Mouse (Mus musculus) neural tube, embryonic 11.5 days (tissue): ENCODE data around the gene Pole. TPM values are rescaled to one million over a fixed set of nuclear protein-coding genes. Genes with fewer than 3 reads are reported as not detected.

Experiments used
- ATAC-seq: fragments of 200-750 bp; cut with Nextera tagmentation; 2 replicates; pipeline ENCODE4 v1.8.0; 2017; ENCODE audit warnings: moderate number of reproducible peaks, mild to moderate bottlenecking, moderate TSS enrichment, moderate library complexity; ENCODE audit not compliant: insufficient read depth, low FRiP score, low TSS enrichment
- DNase-seq: peaks from one replicate; pipeline ENCODE4 v3.0.0-alpha.2; 2015; ENCODE audit warnings: low spot score
- H3K27ac ChIP-seq: fragments of 300-500 bp; sonication (generic); 2 replicates; pipeline ENCODE4 v1.5.1; 2014; ENCODE audit warnings: low read depth, mild to moderate bottlenecking, low read length
- H3K27me3 ChIP-seq: fragments of 300-500 bp; sonication (generic); 2 replicates; pipeline ENCODE4 v1.6.1; 2014; ENCODE audit warnings: mild to moderate bottlenecking, low read length, mixed read lengths; ENCODE audit not compliant: control insufficient read depth, insufficient read depth
- H3K36me3 ChIP-seq: fragments of 300-500 bp; sonication (generic); 2 replicates; pipeline ENCODE4 v1.6.1; 2014; ENCODE audit warnings: mild to moderate bottlenecking, low read length, moderate library complexity, mixed read lengths; ENCODE audit not compliant: control insufficient read depth, insufficient read depth
- H3K4me1 ChIP-seq: fragments of 300-500 bp; sonication (generic); 2 replicates; pipeline ENCODE4 v1.6.1; 2014; ENCODE audit warnings: low read length, mixed read lengths; ENCODE audit not compliant: control insufficient read depth, insufficient read depth
- H3K4me2 ChIP-seq: fragments of 300-500 bp; sonication (generic); 2 replicates; pipeline ENCODE4 v1.6.1; 2014; ENCODE audit warnings: low read depth, mild to moderate bottlenecking, moderate library complexity
- H3K4me3 ChIP-seq: fragments of 300-500 bp; sonication (generic); 2 replicates; pipeline ENCODE4 v1.5.1; 2014; ENCODE audit warnings: low read depth, low read length
- H3K9ac ChIP-seq: fragments of 300-500 bp; sonication (generic); 2 replicates; pipeline ENCODE4 v1.6.1; 2014; ENCODE audit warnings: mild to moderate bottlenecking, low read length
- H3K9me3 ChIP-seq: fragments of 300-500 bp; sonication (generic); 2 replicates; pipeline ENCODE4 v1.6.1; 2016; ENCODE audit warnings: low read length; ENCODE audit not compliant: control insufficient read depth
- WGBS: fragments of 180-500 bp; shearing (Covaris S2); extraction: QIAGEN DNeasy Blood & Tissue Kit; methylation state at CpG from one replicate; pipeline ENCODE4 v1.1.7; 2014; 5-methylcytosine and 5-hydroxymethylcytosine counted together
- polyA plus RNA-seq: library from polyadenylated mRNA; unstranded; fragments of >200 nt; fragmentation: Nextera tagmentation; extraction: Ambion mirVana; gene quantifications from 2 replicates; pipeline ENCODE4 v1.2.1, GENCODE M21; 2014

Pole gene
- polyA plus RNA-seq, 1 experiment from 2014 or later = 36.4 TPM

DNA sequence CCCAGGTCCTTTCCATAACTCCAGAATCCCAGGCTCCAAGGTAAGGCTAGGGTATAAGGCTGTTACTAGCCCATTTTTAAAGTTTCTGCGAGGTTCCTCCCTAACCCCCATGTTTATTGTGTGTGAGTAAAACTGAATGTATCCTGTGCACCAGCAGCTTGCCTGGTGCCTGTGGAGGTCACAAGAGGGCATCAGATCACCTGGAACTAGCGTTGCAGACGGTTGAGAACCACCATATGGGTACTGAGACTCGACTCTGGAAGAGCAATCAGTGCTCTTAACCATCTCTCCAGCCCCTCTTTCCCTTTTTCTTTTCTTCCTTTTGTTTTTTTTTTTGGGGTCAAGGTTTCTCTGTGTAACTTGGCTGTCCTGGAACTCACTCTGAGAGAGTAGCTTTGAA, 93.7 kb downstream of the Pole start:
- 84% methylated on average over 4 of the region's 4 CpGs for WGBS
- Histone ChIP-seq H3K27me3 (no peaks in the 10 kb centered on the region), H3K36me3 (peaks cover 25% of the 10 kb centered on the region), H3K9me3 (no peaks in the 10 kb centered on the region), H3K9ac (no peak overlapping the region), H3K4me3 (no peak overlapping the region), H3K4me2 (no peak overlapping the region), H3K27ac (no peak overlapping the region), H3K4me1 (0 out of 2 replicates have a peak, but pooled peaks cover 5% of the 10 kb centered on the region)
- no peak for ATAC-seq
- DNase-seq = no peak

DNA sequence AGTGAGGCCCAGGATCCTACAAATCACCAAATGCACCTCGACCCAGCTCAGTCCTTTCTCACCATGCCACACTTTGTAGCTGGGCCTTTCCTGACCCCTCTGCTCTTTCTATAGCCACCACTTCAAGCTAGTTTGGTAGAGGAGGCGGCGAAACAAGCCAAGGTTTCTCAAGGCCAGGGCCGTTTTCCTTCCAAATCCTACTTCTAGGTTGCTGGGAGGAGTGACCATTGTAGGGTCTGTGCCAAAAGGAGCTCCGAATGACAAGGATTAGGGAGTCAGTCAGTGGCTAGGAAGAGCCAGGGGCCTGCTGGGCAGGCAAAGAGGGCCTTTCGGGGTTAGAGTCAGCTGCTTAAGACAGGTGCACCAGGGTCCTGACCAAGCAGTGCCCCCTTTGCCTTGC, 98.4 kb downstream of the Pole start:
- ATAC-seq (no peak), DNase-seq (no peak)
- H3K9ac ChIP-seq = no peak overlapping the region
- 80% methylated on average over 6 of the region's 6 CpGs for WGBS
- H3K9me3 ChIP-seq = no peaks in the 10 kb centered on the region
- peak overlapping the region; percentile 68; the same call in 1 of the 2 replicates for H3K4me2 ChIP-seq
- H3K4me1 ChIP-seq = peaks cover 11% of the 10 kb centered on the region; the same call in 1 of the 2 replicates
- H3K27me3 ChIP-seq = 0 out of 2 replicates have a peak, but pooled peaks cover 3% of the 10 kb centered on the region
- H3K36me3 ChIP-seq = peaks cover under 1% of the 10 kb centered on the region; the same call in 1 of the 2 replicates
- H3K27ac ChIP-seq = no peak overlapping the region
- H3K4me3 ChIP-seq = no peak overlapping the region; the same call in 1 of the 2 replicates

DNA sequence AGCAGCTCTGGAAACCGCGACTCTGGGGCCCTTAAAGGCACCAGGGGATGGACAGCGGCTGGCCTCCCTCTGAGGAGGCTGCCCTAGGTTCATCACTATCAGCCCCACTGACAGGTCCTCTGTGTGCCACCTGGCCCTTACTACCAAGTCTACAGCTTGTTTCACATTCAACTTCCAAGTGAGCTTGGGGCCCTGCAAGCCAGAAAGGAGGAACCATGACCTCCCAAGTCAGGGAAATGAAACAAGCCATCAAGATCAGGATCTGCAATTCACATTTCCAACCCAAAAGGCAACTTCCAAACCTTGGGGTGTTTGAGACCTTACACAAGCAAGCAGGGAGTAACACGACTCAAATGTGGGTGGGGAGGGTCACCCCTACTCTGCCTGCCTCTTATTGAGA, 99.2 kb downstream of the Pole start:
- Histone ChIP-seq H3K4me3 (peak overlapping the region; percentile 68), H3K9ac (no peak overlapping the region), H3K36me3 (no peaks in the 10 kb centered on the region), H3K4me2 (peak overlapping the region; percentile 68), H3K27me3 (0 out of 2 replicates have a peak, but pooled peaks cover 3% of the 10 kb centered on the region), H3K9me3 (no peaks in the 10 kb centered on the region), H3K4me1 (peaks cover 11% of the 10 kb centered on the region; the same call in 1 of the 2 replicates), H3K27ac (no peak overlapping the region)
- WGBS = 61% methylated on average over 4 of the region's 4 CpGs
- ATAC-seq = no peak
- DNase-seq = no peak

DNA sequence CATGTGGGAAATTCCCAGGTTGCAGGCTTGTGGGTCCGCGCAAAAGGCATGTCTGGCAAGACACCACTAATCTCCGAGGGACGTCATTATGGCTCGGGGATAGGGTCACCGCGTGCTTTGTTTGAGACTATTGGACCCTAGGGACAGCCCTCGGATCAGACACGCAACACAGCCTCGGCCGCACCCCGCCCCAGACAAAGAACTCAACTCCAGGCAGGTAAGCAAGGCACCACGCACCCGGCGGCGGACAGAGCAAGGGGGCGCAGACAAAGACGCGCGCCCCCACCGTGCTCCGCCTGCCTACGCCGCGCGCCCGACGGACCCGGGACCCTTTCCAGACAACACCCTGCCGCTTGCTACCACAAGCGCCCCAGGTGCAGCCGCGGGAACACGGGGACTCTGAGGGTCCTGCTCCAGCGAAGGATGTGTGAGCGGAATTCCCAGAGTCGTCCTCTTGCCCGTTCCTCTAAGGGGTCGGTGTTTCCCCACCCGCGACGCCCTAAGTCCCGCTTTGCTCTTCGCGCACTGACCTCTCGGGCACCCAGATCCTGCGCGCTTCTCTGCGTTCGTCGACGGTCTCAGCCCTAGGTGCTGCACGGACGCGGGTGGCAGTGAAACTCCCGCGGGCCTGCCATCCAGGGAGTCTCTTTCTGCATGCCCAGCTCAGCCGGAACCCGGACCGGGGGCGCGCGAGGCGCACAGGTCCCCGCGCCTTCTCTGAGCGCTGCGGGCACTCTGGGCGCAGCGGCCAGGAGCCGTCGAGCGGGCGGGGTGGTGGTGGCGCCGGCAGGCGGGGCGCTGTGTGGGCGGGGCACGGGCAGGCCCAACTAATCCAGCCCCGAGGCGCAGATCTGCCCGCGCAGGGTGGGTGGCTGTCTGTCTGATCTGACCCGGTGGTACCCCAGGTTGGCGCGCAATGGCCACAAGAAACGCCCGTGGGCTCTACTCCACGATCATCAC, 100.5 kb downstream of the Pole start:
- Histone ChIP-seq H3K4me2 (peak overlapping the region; percentile 68), H3K9me3 (no peaks in the 10 kb centered on the region), H3K9ac (peak overlapping the region; percentile 71), H3K4me3 (peak overlapping the region; percentile 68), H3K27ac (peak overlapping the region; percentile 40; the same call in 1 of the 2 replicates), H3K36me3 (no peaks in the 10 kb centered on the region), H3K27me3 (0 out of 2 replicates have a peak, but pooled peaks cover 3% of the 10 kb centered on the region), H3K4me1 (peaks cover 11% of the 10 kb centered on the region; the same call in 1 of the 2 replicates)
- DNase-seq (peak; percentile 84), ATAC-seq (peak; percentile 88)
- WGBS = under 1% methylated on average over 88 of the region's 90 CpGs

Other genes with a start within 250 kb of the Pole start
- 8.2 and 9.5 TPM in 2 replicates for gene Gm17655, start 213.8 kb upstream of the Pole start, polyA plus RNA-seq
- gene Gm35315, start 191.9 kb upstream of the Pole start, polyA plus RNA-seq = 0.62 and 0.82 TPM in 2 replicates
- gene Plcxd1, start 186.3 kb upstream of the Pole start, polyA plus RNA-seq = 0.32 and 0.73 TPM in 2 replicates
- 31.7 and 32.7 TPM in 2 replicates for gene Gtpbp6, start 178.1 kb upstream of the Pole start, polyA plus RNA-seq
- gene Zfp605, start 176.2 kb upstream of the Pole start, polyA plus RNA-seq = 5.0 and 6.8 TPM in 2 replicates
- gene Chfr, start 150.5 kb upstream of the Pole start, polyA plus RNA-seq = 83.9 and 95.0 TPM in 2 replicates
- gene Golga3, start 109.6 kb upstream of the Pole start, polyA plus RNA-seq = 23.2 and 24.0 TPM in 2 replicates
- gene Ankle2, start 55.3 kb upstream of the Pole start, polyA plus RNA-seq = 35.5 and 39.9 TPM in 2 replicates
- gene Pgam5, start 16.4 kb upstream of the Pole start, polyA plus RNA-seq = 95.2 and 106 TPM in 2 replicates
- 9.5 and 11.6 TPM in 2 replicates for gene Pxmp2, start 120 bp upstream of the Pole start, polyA plus RNA-seq
- 0.59 and 1.4 TPM in 2 replicates for gene P2rx2, start 56.9 kb downstream of the Pole start, polyA plus RNA-seq
- not detected in 2 replicates for gene Lrcol1, start 58.4 kb downstream of the Pole start, polyA plus RNA-seq
- gene Fbrsl1, start 162.2 kb downstream of the Pole start, polyA plus RNA-seq = 22.2 and 25.4 TPM in 2 replicates